Mouse (Mus musculus) olfactory bulb, adult 2 months (tissue): ENCODE measurements around the gene Olfr1495.

Source experiments
- CTCF ChIP-seq: fragments of 200-500 bp; IDR thresholded peaks from 2 replicates; pipeline ENCODE4 v1.5.1; 2012; ENCODE audit warnings: low read depth, mild to moderate bottlenecking, low read length, moderate library complexity; ENCODE audit not compliant: insufficient read depth
- POLR2A ChIP-seq: fragments of 200-500 bp; IDR thresholded peaks from 2 replicates; pipeline ENCODE4 v1.6.1; 2012; ENCODE audit warnings: mild to moderate bottlenecking, low read depth, low read length, moderate library complexity; ENCODE audit not compliant: insufficient read depth

DNA sequence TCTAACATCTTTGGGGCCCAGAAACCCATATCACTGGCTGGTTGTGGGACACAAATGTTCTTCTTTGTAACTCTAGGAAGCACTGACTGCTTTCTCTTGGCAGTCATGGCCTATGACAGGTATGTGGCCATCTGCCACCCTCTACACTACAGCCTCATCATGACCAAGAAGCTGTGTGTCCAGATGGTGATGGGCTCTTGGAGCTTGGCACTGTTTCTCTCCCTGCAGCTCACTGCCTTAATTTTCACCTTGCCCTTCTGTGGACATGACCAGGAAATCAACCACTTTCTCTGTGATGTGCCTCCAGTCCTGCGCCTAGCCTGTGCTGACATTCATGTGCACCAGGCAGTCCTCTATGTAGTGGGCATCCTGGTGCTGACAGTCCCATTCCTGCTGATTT is 15.0 kb upstream of the Olfr1495 start:
- TF ChIP-seq POLR2A (no peak), CTCF (no peak)
